Comparison of ENCODE assay signal across 8 mouse cellular contexts in genomic region chr12:86825584-86826419, GRCm38 (mm10). TPM values are rescaled to one million over a fixed set of nuclear protein-coding genes. Genes with fewer than 3 reads are reported as not detected.
DNase-seq lines count a peak whose midpoint lies in the region; ATAC-seq and TF ChIP-seq lines count a peak whose summit lies in the region.

No protein-coding gene starts in this region.

- H3K9ac ChIP-seq in heart, embryonic 15.5 days = no peak overlapping the region
- no peak overlapping the region for H3K9ac ChIP-seq in heart, postnatal 0 days (replicated peaks; ENCODE audit: low read depth, low read length)
- H3K9ac ChIP-seq in limb, embryonic 15.5 days = no peak overlapping the region

- H3K36me3 ChIP-seq in heart, embryonic 15.5 days = no peaks in the 10 kb centered on the region
- H3K36me3 ChIP-seq in heart, postnatal 0 days (replicated peaks; ENCODE audit: control insufficient read depth, insufficient read depth, low read length) = no peaks in the 10 kb centered on the region
- H3K36me3 ChIP-seq in limb, embryonic 15.5 days = no peaks in the 10 kb centered on the region

- peaks cover 65% of the 10 kb centered on the region for H3K4me1 ChIP-seq in heart, embryonic 15.5 days (replicated peaks)
- peaks cover 62% of the 10 kb centered on the region for H3K4me1 ChIP-seq in heart, postnatal 0 days (ENCODE audit: control insufficient read depth, insufficient read depth)
- peaks cover 62% of the 10 kb centered on the region for H3K4me1 ChIP-seq in limb, embryonic 15.5 days

- no peak overlapping the region for H3K4me3 ChIP-seq in heart, embryonic 15.5 days
- H3K4me3 ChIP-seq in heart, postnatal 0 days (ENCODE audit: low read depth, low read length) = no peak overlapping the region
- no peak overlapping the region for H3K4me3 ChIP-seq in limb, embryonic 15.5 days

- no peak for TF ChIP-seq EP300 in heart, postnatal 0 days (IDR thresholded peaks at IDR 0.05; ENCODE audit: low read depth)

- TF ChIP-seq CTCF in Patski (IDR thresholded peaks at IDR 0.05) = no peak
- no peak for TF ChIP-seq CTCF in heart, postnatal 0 days (IDR thresholded peaks at IDR 0.05; ENCODE audit: low read depth)

- peak overlapping the region; percentile 99 for H3K27ac ChIP-seq in heart, embryonic 15.5 days
- H3K27ac ChIP-seq in heart, postnatal 0 days (ENCODE audit: low read depth) = peak overlapping the region; percentile 98
- H3K27ac ChIP-seq in limb, embryonic 15.5 days = peak overlapping the region; percentile 97

- CTCF ChIA-PET in Patski (lab: Charles Lee) = interaction anchor here (0.9 to 8.4 kb wide), 9 partner anchors 27 to 98 kb away, joined by 3 to 62 read pairs (median 4); no protein-coding TSS in a partner anchor

- DNase-seq in heart, postnatal 25 days (ENCODE audit: low spot score) = no peak
- peak; percentile 67 for DNase-seq in Patski (ENCODE audit: low read depth, low spot score)
- DNase-seq in heart, postnatal 0 days (ENCODE audit: low spot score) = peak; percentile 28
- DNase-seq in embryo, embryonic 9.5 days (ENCODE audit: extremely low spot score) = no peak
- no peak for DNase-seq in left cerebral cortex, postnatal 10 days (ENCODE audit: extremely low spot score in 1 of 2, low spot score in 2 of 2)
- no peak for DNase-seq in frontal cortex, adult 2 months (ENCODE audit: extremely low spot score in 1 of 2, low spot score in 1 of 2)

- H3K9me3 ChIP-seq in heart, embryonic 15.5 days (replicated peaks) = no peaks in the 10 kb centered on the region
- no peaks in the 10 kb centered on the region for H3K9me3 ChIP-seq in heart, postnatal 0 days (replicated peaks; ENCODE audit: control insufficient read depth, low read length)
- no peaks in the 10 kb centered on the region for H3K9me3 ChIP-seq in limb, embryonic 15.5 days

- in situ Hi-C loops in Patski (cut with MboI; ENCODE audit: low pct_unique_long_range_greater_than_20kb) = loop anchor here (5.0 kb wide), 1 partner anchor 46 kb away; no protein-coding TSS in a partner anchor

- WGBS in heart, embryonic 15.5 days = 52% methylated on average over 6 of the region's 6 CpGs
- WGBS in heart, postnatal 0 days = 53% methylated on average over 6 of the region's 6 CpGs
- 50% methylated on average over 6 of the region's 6 CpGs for WGBS in limb, embryonic 15.5 days

- POLR2A ChIA-PET in Patski (lab: Charles Lee) = interaction anchor here (0.5 to 4.6 kb wide), 7 partner anchors 24 to 83 kb away, joined by 3 to 22 read pairs (median 8); no protein-coding TSS in a partner anchor

- H3K4me2 ChIP-seq in heart, embryonic 15.5 days = no peak overlapping the region; the same call in 1 of the 2 replicates
- no peak overlapping the region for H3K4me2 ChIP-seq in heart, postnatal 0 days (ENCODE audit: low read depth, low read length)
- H3K4me2 ChIP-seq in limb, embryonic 15.5 days = peak overlapping the region; percentile 46; the same call in 1 of the 2 replicates

- intact Hi-C loops in heart, postnatal 25 days (cut with DNase I) = loop anchor here (2.0 kb wide), 1 partner anchor 25 kb away; no protein-coding TSS in a partner anchor
- intact Hi-C loops in left cerebral cortex, postnatal 10 days (cut with DNase I) = loop anchor here (2.0 kb wide), 1 partner anchor 59 kb away; the partner anchor contains the start of gene Irf2bpl

- no peak for ATAC-seq in heart, embryonic 15.5 days (replicated peaks; ENCODE audit: insufficient number of reproducible peaks, insufficient read depth, low FRiP score, low read depth)
- no peak for ATAC-seq in Patski
- ATAC-seq in heart, postnatal 0 days (ENCODE audit: insufficient read depth, low read depth) = no peak
- no peak for ATAC-seq in limb, embryonic 15.5 days (ENCODE audit: insufficient number of reproducible peaks, low FRiP score, low TSS enrichment, low read depth)

- H3K27me3 ChIP-seq in heart, embryonic 15.5 days = no peaks in the 10 kb centered on the region
- H3K27me3 ChIP-seq in Patski = no peaks in the 10 kb centered on the region
- no peaks in the 10 kb centered on the region for H3K27me3 ChIP-seq in heart, postnatal 0 days (ENCODE audit: control insufficient read depth, insufficient read depth, low read length)
- H3K27me3 ChIP-seq in limb, embryonic 15.5 days = no peaks in the 10 kb centered on the region

RNA-seq across cellular contexts. Expression of gene Irf2bpl, which starts 58.8 kb away (rescaled TPM):
- 40.1 and 41.7 TPM in 2 replicates for polyA plus RNA-seq in heart, embryonic 15.5 days (2015; fragmentation: Nextera tagmentation; extraction: Ambion mirVana)
- total RNA-seq in heart, postnatal 25 days (2021) = 10 to 100 TPM; 33.3 to 36.9 TPM
- 97.1 TPM for polyA plus RNA-seq in Patski (2021)
- total RNA-seq in heart, postnatal 0 days (2014; rRNA removed; ENCODE audit: low replicate concordance) = 74.0 and 88.5 TPM in 2 replicates
- polyA plus RNA-seq in heart, postnatal 0 days (2015; fragmentation: Nextera tagmentation; extraction: Ambion mirVana) = 26.4 and 30.0 TPM in 2 replicates
- 36.0 and 38.5 TPM in 2 replicates for polyA plus RNA-seq in limb, embryonic 15.5 days (2015; fragmentation: Nextera tagmentation; extraction: Ambion mirVana)
- 10 to 100 TPM; 86.4 to 89.5 TPM for total RNA-seq in left cerebral cortex, postnatal 10 days (2021)
- polyA plus RNA-seq in frontal cortex, adult 2 months (2012; rRNA removed) = 48.5 and 50.2 TPM in 2 replicates

Comparison
In these comparisons a context has a peak if more than half of its experiments do, and no peak if none do; other contexts are left out.
1. DNase-seq: peak in Patski (single experiment) and heart, postnatal 0 days (single experiment); none in heart, postnatal 25 days (single experiment), embryo, embryonic 9.5 days (single experiment), left cerebral cortex, postnatal 10 days (0 of 2) and frontal cortex, adult 2 months (0 of 2).
2. Peak in every context shown above with its lines, with median percentiles within 50 percentile points of each other: H3K27ac ChIP-seq.